Mouse (Mus musculus) kidney, adult 9 months (tissue): Measurements from ENCODE around the gene Rab21.

ENCODE experiments used
- DNase-seq: peaks from one replicate; pipeline ENCODE4 v3.0.0; 2022

Gene Rab21

GRCm38 (mm10) chr10:115271649-115272048, 43.7 kb downstream of the Rab21 start:
- no peak for DNase-seq

DNA sequence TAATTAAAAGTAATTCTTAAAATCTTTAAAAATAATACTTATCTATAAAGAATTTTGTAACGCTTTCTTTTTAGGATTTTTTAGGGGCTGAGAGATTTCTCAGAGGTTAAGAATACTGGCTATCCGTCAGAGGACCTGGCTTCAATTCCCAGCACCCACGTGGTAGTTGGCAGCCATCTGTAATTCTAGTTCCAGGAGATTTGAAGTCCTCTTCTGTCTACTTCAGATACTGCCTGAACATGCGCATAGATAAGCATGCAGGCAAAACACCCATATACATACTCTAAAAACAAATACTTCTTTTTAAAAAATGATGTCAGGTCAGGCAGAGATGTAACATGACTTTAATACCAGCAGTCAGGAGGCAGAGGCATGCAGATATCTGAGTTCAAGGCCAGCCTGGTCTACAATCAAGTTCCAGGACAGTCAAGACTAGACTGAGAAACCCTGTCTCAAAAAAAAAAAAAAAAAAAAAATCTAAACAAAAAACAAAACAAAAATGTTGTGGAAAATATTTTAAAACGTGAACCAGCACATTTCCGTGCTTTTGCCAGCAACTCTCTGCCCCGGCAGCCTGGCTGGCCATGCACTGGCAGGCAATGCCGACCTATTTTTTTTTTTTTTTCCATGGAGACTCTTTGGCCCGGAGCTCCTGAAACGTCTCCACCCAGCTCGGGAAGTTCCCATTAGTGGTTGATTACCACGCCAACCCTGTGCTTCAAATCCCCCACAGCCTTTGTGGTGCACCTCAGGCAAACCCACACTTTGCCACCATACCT, 44.6 kb downstream of the Rab21 start:
- DNase-seq: no peak

DNA sequence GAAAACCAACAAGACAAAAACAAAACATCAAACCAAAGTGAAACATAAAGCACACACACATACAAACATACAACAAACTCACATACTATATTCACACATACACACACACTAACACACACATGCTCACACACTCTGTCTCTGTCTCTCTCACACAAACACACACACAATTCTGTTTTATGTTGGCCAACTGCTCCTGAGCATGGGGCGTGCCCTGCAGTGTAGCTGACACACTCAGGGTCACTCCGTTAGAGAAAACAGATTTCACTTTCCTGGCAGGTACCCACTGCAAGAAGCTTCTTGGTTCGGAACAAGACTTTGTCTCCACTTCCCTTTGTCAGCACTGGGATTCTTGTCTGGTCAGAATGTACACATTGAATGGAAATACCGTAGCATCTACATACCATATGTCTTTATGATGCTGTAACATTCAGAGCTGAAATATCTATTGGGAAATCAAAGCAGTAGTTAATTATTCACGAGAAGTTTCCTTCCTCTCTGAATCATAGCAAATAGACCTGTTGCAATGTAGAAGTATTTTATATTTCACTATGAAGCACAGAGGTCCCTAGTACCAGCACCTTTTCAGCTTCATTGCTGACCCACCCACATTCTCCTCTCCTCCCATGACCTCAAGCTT, 52.4 kb downstream of the Rab21 start:
- DNase-seq: no peak

DNA sequence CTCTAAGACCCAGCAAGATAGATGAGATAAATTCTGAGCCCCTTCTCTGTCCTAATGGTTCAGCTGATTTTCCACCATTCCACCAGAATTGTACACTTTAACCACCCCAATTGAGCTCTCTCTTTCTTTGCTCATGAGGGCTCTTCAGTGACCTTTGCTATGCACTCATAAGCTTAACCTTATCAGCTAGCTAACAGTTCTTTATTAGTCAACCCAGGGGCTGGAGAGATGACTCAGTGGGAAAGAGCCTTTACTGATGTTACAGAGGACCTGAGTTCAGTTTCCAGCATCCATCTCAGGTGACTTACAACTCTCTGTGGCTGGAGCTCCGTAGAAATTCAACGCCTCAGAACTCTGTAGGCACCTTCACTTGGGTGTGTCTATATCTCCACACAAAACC, 53.1 kb downstream of the Rab21 start:
- DNase-seq: no peak

- no peak for DNase-seq
Observed at GRCm38 (mm10) chr10:115261428-115261827, 54.0 kb downstream of the Rab21 start.

GRCm38 (mm10) chr10:115256162-115256561, 59.2 kb downstream of the Rab21 start:
- no peak for DNase-seq

- no peak for DNase-seq
Observed at GRCm38 (mm10) chr10:115253521-115253920, 61.9 kb downstream of the Rab21 start.

- peak; percentile 39 for DNase-seq
Observed at GRCm38 (mm10) chr10:115252321-115252757, 63.1 kb downstream of the Rab21 start.

DNA sequence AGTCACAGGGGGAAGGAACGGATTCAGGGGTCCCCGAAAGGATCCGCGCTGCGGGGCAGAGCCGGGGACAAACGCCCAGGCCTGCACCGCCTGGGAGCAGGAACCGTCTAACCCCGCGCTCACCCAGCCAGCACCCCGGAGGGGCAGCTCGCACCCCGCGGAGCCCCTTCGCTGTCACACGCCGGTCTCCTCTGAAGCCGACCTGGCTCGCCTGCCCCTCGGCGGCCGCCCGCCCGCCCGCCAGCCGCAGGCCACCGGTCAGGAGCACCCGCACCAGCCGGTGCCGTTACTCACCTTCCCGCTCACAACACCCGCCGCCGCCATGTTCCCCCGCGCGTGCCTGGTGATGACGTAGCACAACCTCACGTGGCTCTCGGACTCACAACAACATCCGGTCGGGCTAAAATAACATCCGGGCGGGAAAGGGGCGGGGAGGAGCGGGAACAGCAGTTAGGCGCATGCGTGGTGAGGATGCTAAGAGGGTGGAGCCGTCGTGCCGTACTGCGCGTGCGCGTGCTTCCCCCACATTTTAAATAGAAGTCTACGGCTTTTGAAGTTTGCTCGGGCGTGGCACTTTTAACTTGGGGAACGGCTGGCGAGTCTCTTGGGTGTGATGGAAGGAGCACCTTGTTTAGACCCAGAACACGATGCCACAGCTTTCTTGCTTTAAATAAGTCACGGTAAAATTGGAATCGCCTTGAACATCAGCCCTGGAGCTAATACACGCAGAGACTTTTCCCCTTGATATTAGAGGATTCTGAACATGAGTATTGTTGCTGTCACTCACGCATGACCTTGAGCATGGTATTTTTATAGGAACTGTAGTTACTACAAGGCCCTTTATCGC, 64.1 kb downstream of the Rab21 start, which contains the start of gene Tbc1d15:
Tbc1d15 (minus strand) TSS at position 380 of the 847 bp plus-strand sequence.
- DNase-seq: peak; percentile 99

DNA sequence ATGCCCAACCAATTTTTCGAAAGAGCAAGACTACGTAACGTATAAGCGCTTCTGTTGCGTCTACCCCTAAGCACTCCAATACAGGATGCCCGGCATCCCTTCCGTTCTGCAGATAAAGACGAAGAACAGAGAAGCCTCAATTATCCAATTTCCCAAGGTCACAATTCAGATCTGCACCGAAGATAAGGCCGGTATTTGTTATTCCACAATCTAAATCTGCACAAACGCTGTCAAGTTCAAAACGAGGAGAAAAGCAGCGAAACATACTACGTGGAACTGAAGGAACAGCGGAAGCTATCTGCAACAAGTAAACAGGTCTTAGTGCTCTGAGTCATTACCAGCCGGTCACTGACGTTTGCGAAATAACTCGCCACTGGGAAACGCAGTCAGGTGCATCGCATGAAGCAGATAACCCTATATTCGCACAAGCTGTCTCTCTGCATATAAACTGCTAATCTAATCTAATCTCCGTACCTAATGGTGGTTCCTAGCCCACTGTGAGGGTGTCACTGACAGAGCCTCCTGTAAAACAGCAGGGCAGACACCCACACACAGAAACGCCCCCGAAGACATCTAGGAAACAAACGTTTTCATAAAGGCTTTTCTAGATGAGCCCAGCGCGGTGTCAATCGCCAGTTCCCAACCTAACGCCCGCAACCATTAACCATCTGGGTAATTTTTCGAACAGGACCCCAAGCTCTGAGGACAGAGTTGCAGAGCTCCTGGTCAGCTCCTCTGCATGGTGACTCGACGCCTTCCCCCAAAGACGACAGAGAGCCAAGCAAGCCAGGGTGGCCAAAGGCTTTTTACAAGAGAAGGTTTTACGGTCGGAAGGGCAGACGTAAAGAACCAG, 64.9 kb downstream of the Rab21 start:
- peak; percentile 17 for DNase-seq

- peak; percentile 28 for DNase-seq
Observed at GRCm38 (mm10) chr10:115248041-115248440, 67.4 kb downstream of the Rab21 start.

- no peak for DNase-seq
Observed at GRCm38 (mm10) chr10:115245488-115245887, 69.9 kb downstream of the Rab21 start.

- DNase-seq: peak; percentile 28
Observed at GRCm38 (mm10) chr10:115241082-115241595, 74.3 kb downstream of the Rab21 start.

GRCm38 (mm10) chr10:115237931-115238330, 77.5 kb downstream of the Rab21 start:
- DNase-seq: no peak
